Mouse (Mus musculus): ENCODE results near the gene Vps26c. TPM values are rescaled to one million over a fixed set of nuclear protein-coding genes. Genes with fewer than 3 reads are reported as not detected.
A peak's percentile ranks its signal among the peaks of the same experiment; 100 is the strongest.

Gene Vps26c
- polyA plus RNA-seq, 1 experiment from 2014 or later = 36.6 TPM

DNA sequence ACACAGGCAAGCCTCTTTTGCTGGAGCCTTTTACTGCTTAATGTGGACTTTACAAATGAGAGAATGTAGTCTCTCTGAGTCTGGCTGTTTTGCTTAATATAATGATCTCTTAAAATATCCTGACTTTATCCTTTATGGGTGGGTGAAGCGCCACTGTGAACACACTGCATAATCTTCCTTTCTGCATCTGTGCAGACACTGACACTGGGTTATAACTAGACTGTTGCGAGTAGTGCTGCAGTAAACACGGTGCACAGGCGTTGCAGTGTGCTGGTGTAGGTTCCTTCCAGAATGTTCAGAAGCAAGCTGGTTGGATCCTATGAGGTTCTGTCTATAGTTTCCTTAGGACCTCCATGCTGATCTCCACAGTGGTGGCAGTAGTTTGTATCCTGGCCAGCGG lies 37.3 kb downstream of the Vps26c start:
- no peaks in the 10 kb centered on the region for H3K9me3 ChIP-seq (ENCODE audit: control insufficient read depth)
- H3K27ac ChIP-seq (ENCODE audit: low read depth, low read length) = no peak overlapping the region
- TF ChIP-seq CTCF (IDR thresholded peaks at IDR 0.05; ENCODE audit: low read depth) = no peak
- 95% methylated on average over 5 of the region's 5 CpGs for WGBS
- no peak overlapping the region for H3K4me3 ChIP-seq (ENCODE audit: low read depth, low read length)
- no peaks in the 10 kb centered on the region for H3K27me3 ChIP-seq (replicated peaks; ENCODE audit: control insufficient read depth, insufficient read depth, low read length)
- no peak overlapping the region for H3K4me2 ChIP-seq (replicated peaks; ENCODE audit: low read depth)
- H3K4me1 ChIP-seq (replicated peaks; ENCODE audit: control insufficient read depth, insufficient read depth, low read length) = no peaks in the 10 kb centered on the region
- H3K9ac ChIP-seq (ENCODE audit: low read depth, low read length) = no peak overlapping the region
- no peak for ATAC-seq
- H3K36me3 ChIP-seq (ENCODE audit: control insufficient read depth, insufficient read depth) = no peaks in the 10 kb centered on the region

DNA sequence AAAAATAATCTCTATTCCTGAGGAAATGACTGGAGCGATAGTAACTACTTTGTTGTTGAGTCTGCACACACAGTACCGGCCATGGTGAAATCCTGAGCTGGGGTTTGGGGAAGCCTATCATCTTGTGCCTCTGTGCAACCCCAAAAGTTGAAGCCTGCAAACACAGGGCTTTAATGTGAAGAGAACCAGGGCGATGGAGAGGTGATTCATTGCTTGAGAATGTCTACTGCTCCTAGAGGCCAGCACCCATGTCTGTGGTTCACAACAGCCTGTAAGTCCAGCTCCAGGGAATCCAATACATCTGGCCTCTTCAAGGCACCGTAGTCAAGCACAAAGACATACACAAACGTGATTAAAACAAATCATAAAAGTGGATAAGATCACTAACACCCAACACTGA lies 39.3 kb downstream of the Vps26c start:
- Histone ChIP-seq H3K4me3 (ENCODE audit: low read depth, low read length) (no peak overlapping the region), H3K36me3 (ENCODE audit: control insufficient read depth, insufficient read depth) (no peaks in the 10 kb centered on the region), H3K4me1 (replicated peaks; ENCODE audit: control insufficient read depth, insufficient read depth, low read length) (no peaks in the 10 kb centered on the region), H3K4me2 (replicated peaks; ENCODE audit: low read depth) (no peak overlapping the region), H3K27ac (ENCODE audit: low read depth, low read length) (no peak overlapping the region), H3K9ac (ENCODE audit: low read depth, low read length) (no peak overlapping the region), H3K27me3 (replicated peaks; ENCODE audit: control insufficient read depth, insufficient read depth, low read length) (no peaks in the 10 kb centered on the region), H3K9me3 (ENCODE audit: control insufficient read depth) (no peaks in the 10 kb centered on the region)
- 47% methylated on average over 5 of the region's 5 CpGs for WGBS
- TF ChIP-seq CTCF (IDR thresholded peaks at IDR 0.05; ENCODE audit: low read depth) = no peak
- no peak for ATAC-seq

DNA sequence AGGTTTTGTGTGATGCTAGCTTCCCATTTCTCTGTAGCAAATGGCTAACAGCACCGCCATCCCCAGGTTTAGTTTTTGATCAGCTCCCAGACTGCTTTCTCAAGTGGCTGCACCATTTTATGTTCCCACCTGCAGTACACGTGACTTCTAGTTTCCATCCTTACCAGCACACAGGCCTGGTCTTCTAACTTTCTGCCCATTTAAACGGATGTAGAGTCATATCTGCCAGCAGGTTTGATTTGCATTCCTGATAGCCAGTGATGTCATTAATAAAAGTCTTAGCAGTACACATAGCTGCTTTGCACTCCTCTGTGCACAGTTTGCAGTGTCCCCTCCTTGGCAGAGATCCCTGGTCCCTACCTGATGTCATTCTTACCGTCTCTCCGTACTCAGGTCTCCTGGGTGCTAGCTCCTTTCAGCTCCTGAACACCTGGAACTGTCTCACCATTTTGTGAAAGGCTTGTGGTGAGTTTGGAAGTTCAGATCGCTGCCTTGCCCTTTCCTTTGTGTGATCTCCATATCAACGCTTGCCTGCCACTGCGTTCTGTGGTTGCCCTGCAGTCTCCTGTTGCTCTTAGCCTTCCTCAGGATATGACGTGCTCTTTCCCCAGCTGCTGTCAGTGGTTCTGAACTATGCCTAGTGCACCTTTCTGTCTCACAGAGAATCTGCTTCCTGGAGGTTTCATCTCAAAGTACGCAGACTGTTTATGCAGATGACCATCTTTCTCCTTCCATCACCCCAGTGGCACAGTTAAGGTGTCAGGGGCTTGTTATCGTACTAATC lies 41.7 kb downstream of the Vps26c start:
- Histone ChIP-seq H3K4me3 (ENCODE audit: low read depth, low read length) (no peak overlapping the region), H3K27ac (ENCODE audit: low read depth, low read length) (no peak overlapping the region), H3K27me3 (replicated peaks; ENCODE audit: control insufficient read depth, insufficient read depth, low read length) (no peaks in the 10 kb centered on the region), H3K4me2 (replicated peaks; ENCODE audit: low read depth) (no peak overlapping the region), H3K4me1 (replicated peaks; ENCODE audit: control insufficient read depth, insufficient read depth, low read length) (no peaks in the 10 kb centered on the region), H3K9me3 (ENCODE audit: control insufficient read depth) (no peaks in the 10 kb centered on the region), H3K9ac (ENCODE audit: low read depth, low read length) (no peak overlapping the region), H3K36me3 (ENCODE audit: control insufficient read depth, insufficient read depth) (no peaks in the 10 kb centered on the region)
- TF ChIP-seq CTCF (IDR thresholded peaks at IDR 0.05; ENCODE audit: low read depth) = no peak
- ATAC-seq = no peak
- WGBS = 72% methylated on average over 11 of the region's 11 CpGs

DNA sequence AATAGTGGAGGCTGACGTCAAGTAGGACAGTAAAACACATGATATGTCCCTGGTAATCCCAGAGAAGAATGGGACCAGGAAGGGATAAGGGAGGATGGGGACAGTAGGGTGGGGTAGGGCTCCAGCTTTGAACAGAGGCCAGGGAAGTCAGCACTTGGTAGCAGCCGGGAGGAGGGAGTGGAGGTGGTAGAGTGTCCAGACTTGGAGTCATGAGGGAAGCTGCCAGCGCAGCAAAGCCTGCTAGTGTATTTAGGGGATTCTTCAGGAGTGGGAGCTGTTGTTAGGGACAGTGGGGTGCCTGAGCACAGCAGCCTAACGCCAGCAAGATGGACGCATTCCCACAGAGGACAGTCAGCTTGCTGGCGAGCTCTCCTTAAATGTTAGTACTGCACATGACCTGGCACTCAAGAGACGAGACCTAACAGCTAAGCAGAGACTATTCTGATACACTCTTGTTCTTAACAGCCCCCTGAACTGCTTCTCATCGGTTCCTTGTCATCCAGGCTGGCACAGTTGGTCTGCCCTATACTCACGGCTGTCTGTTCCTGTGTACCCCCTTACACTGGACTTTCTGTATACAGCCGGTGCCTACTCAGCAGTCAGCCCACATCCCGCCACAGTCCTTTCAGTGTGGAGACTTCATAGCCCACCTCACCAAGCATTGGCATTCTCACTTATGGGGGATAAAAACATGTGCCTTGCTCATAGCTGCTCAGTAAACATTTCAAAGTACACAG lies 53.4 kb downstream of the Vps26c start:
- ATAC-seq = no peak
- Histone ChIP-seq H3K4me1 (replicated peaks; ENCODE audit: control insufficient read depth, insufficient read depth, low read length) (no peaks in the 10 kb centered on the region), H3K4me2 (replicated peaks; ENCODE audit: low read depth) (no peak overlapping the region), H3K9me3 (ENCODE audit: control insufficient read depth) (no peaks in the 10 kb centered on the region), H3K27me3 (replicated peaks; ENCODE audit: control insufficient read depth, insufficient read depth, low read length) (no peaks in the 10 kb centered on the region), H3K4me3 (ENCODE audit: low read depth, low read length) (no peak overlapping the region), H3K9ac (ENCODE audit: low read depth, low read length) (no peak overlapping the region), H3K27ac (ENCODE audit: low read depth, low read length) (peak overlapping the region; percentile 15; the same call in 1 of the 2 replicates), H3K36me3 (ENCODE audit: control insufficient read depth, insufficient read depth) (peaks cover 23% of the 10 kb centered on the region)
- WGBS = 82% methylated on average over 11 of the region's 11 CpGs
- TF ChIP-seq CTCF (IDR thresholded peaks at IDR 0.05; ENCODE audit: low read depth) = no peak

DNA sequence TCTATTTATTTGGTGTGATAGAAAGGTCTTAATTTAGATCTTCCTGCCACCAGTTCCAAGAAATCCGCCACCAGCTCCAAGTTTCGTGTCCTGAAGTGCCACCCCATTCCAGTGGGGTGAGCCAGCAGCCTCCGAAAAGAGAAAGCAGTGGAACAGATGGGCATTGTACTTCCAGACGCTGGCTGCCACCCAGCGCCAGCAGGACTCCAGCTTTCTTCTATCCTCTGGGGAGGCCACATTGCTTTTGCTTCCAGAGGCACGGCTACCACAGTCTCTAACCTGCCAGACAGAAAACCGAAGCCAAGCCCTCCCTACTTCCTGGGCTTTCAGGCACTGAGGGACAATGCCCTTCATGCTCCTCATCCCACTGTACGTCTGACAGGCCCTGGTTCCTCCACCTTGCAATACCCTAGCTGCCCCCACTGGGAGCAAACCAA lies 54.1 kb downstream of the Vps26c start:
- no peaks in the 10 kb centered on the region for H3K4me1 ChIP-seq (replicated peaks; ENCODE audit: control insufficient read depth, insufficient read depth, low read length)
- peak; percentile 22; the same call in 1 of the 2 replicates for TF ChIP-seq CTCF (IDR thresholded peaks at IDR 0.05; ENCODE audit: low read depth)
- no peaks in the 10 kb centered on the region for H3K9me3 ChIP-seq (ENCODE audit: control insufficient read depth)
- ATAC-seq = no peak
- WGBS = 76% methylated on average over 8 of the region's 8 CpGs
- no peak overlapping the region for H3K9ac ChIP-seq (ENCODE audit: low read depth, low read length)
- peaks cover 30% of the 10 kb centered on the region for H3K36me3 ChIP-seq (ENCODE audit: control insufficient read depth, insufficient read depth)
- no peak overlapping the region for H3K4me2 ChIP-seq (replicated peaks; ENCODE audit: low read depth)
- H3K27me3 ChIP-seq (replicated peaks; ENCODE audit: control insufficient read depth, insufficient read depth, low read length) = no peaks in the 10 kb centered on the region
- no peak overlapping the region for H3K27ac ChIP-seq (ENCODE audit: low read depth, low read length)
- no peak overlapping the region for H3K4me3 ChIP-seq (ENCODE audit: low read depth, low read length)

DNA sequence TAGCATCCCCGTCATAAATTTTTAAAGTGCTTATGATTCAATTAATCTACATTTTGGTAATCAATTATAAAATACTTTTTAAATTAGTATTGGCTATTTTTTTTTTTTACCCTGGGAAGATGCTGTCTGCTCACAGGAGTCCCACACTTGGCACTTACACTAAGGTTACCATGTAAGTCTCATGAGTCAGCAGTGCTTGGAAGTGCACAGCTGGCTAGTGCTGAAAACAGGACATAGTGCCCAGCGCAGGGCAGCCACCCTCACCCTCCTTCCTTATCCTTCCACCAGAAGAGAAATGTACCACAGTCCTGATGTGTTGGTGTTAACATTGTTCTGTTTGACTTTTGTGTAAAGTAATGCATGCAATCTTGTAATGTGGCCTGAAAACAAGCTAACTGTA lies 58.2 kb downstream of the Vps26c start:
- Histone ChIP-seq H3K4me2 (replicated peaks; ENCODE audit: low read depth) (no peak overlapping the region), H3K9me3 (ENCODE audit: control insufficient read depth) (no peaks in the 10 kb centered on the region), H3K4me1 (replicated peaks; ENCODE audit: control insufficient read depth, insufficient read depth, low read length) (no peaks in the 10 kb centered on the region), H3K36me3 (ENCODE audit: control insufficient read depth, insufficient read depth) (peaks cover 67% of the 10 kb centered on the region), H3K27ac (ENCODE audit: low read depth, low read length) (no peak overlapping the region), H3K27me3 (replicated peaks; ENCODE audit: control insufficient read depth, insufficient read depth, low read length) (no peaks in the 10 kb centered on the region), H3K4me3 (ENCODE audit: low read depth, low read length) (no peak overlapping the region), H3K9ac (ENCODE audit: low read depth, low read length) (no peak overlapping the region)
- TF ChIP-seq CTCF (IDR thresholded peaks at IDR 0.05; ENCODE audit: low read depth) = no peak
- no peak for ATAC-seq
- 92% methylated on average over 2 of the region's 2 CpGs for WGBS

Measured in intestine, postnatal 0 days (tissue).